Mouse (Mus musculus) lung, embryonic 14.5 days (tissue): Measurements from ENCODE around the gene Rtkn2. TPM values are rescaled to one million over a fixed set of nuclear protein-coding genes. Genes with fewer than 3 reads are reported as not detected.

Experiments
- ATAC-seq: fragments of 200-750 bp; cut with Nextera tagmentation; 2 replicates; pipeline ENCODE4 v1.8.0; 2017; ENCODE audit warnings: mild to moderate bottlenecking, moderate TSS enrichment, moderate library complexity; ENCODE audit not compliant: insufficient read depth
- DNase-seq: peaks from one replicate; pipeline ENCODE4 v3.0.0-alpha.2; 2015
- H3K27ac ChIP-seq: fragments of 300-500 bp; sonication (generic); 2 replicates; pipeline ENCODE4 v1.5.1; 2014; ENCODE audit warnings: low read depth, mild to moderate bottlenecking, moderate library complexity
- H3K27me3 ChIP-seq: fragments of 300-500 bp; sonication (generic); 2 replicates; pipeline ENCODE4 v1.6.1; 2014; ENCODE audit warnings: low read length, control low read depth; ENCODE audit not compliant: insufficient read depth
- H3K36me3 ChIP-seq: fragments of 300-500 bp; sonication (generic); 2 replicates; pipeline ENCODE4 v1.6.1; 2014; ENCODE audit warnings: control low read depth; ENCODE audit not compliant: insufficient read depth
- H3K4me1 ChIP-seq: fragments of 300-500 bp; sonication (generic); 2 replicates; pipeline ENCODE4 v1.6.1; 2014; ENCODE audit warnings: antibody characterized with exemption, control low read depth; ENCODE audit not compliant: insufficient read depth
- H3K4me2 ChIP-seq: fragments of 300-500 bp; sonication (generic); 2 replicates; pipeline ENCODE4 v1.6.1; 2014; ENCODE audit warnings: mild to moderate bottlenecking
- H3K4me3 ChIP-seq: fragments of 300-500 bp; sonication (generic); 2 replicates; pipeline ENCODE4 v1.5.1; 2014; ENCODE audit warnings: low read depth, low read length
- H3K9ac ChIP-seq: fragments of 300-500 bp; sonication (generic); 2 replicates; pipeline ENCODE4 v1.6.1; 2014
- H3K9me3 ChIP-seq: fragments of 300-500 bp; sonication (generic); 2 replicates; pipeline ENCODE4 v1.6.1; 2016; ENCODE audit warnings: low read depth, low read length, control low read depth
- CTCF ChIP-seq: IDR thresholded peaks from 2 replicates; pipeline ENCODE4 v1.5.1; 2016; ENCODE audit warnings: antibody characterized with exemption, low read depth
- WGBS: fragments of 180-500 bp; shearing (Covaris S2); extraction: QIAGEN DNeasy Blood & Tissue Kit; methylation state at CpG from one replicate; pipeline ENCODE4 v1.1.7; 2014; 5-methylcytosine and 5-hydroxymethylcytosine counted together
- polyA plus RNA-seq: library from polyadenylated mRNA; unstranded; fragments of >200 nt; fragmentation: Nextera tagmentation; extraction: Ambion mirVana; gene quantifications from 2 replicates; pipeline ENCODE4 v1.2.1, GENCODE M21; 2014

Gene Rtkn2
- polyA plus RNA-seq, 1 experiment from 2014 or later: 16.0 TPM

- H3K4me3 ChIP-seq: no peak overlapping the region
- WGBS: 42% methylated on average over 8 of the region's 8 CpGs
- no peaks in the 10 kb centered on the region for H3K9me3 ChIP-seq
- no peak for ATAC-seq
- TF ChIP-seq CTCF: no peak
- peak overlapping the region; percentile 43 for H3K4me2 ChIP-seq
- no peak overlapping the region for H3K9ac ChIP-seq
- no peaks in the 10 kb centered on the region for H3K36me3 ChIP-seq
- DNase-seq: peak; percentile 60
- H3K27ac ChIP-seq: peak overlapping the region; percentile 88
- H3K27me3 ChIP-seq: no peaks in the 10 kb centered on the region
- no peaks in the 10 kb centered on the region for H3K4me1 ChIP-seq
Observed at GRCm38 (mm10) chr10:68061249-68061615, 81.9 kb downstream of the Rtkn2 start.

DNA sequence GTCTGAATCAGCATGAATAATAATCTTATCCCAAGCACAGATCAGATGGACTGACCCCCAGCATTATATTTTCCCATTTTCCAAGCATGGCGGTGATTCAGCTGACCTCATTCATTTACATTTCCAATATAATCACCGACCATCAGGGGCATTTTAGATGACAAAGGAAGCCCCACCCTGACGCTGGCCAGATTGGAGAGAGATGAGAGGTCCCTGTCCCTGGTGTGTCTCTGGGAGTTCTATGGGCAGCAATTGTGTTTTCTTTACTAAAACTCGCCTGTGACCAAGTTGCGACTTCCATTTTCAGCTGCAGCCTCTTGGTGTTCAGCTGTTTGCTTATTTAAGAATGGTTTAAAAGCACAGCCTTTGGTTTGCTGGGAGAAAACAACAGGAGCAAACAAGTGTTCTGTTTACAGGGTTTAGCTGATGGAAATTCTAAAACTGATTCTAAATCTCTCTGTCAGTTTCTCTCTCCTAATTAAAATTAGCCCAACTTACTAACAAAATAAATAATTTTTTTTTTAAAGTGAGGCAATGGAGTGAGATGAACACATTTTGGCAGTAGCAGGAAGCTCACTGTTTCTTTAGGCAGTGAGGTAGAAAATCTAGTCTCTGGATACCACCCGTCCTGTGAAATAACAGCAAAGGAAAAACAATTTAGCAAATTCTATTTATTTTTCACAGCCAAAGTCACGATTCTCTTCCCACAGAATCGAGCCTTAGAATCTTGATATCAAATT, 84.6 kb downstream of the Rtkn2 start:
- Histone ChIP-seq H3K9me3 (no peaks in the 10 kb centered on the region), H3K4me1 (no peaks in the 10 kb centered on the region), H3K36me3 (no peaks in the 10 kb centered on the region), H3K27me3 (no peaks in the 10 kb centered on the region), H3K9ac (no peak overlapping the region), H3K4me3 (no peak overlapping the region), H3K27ac (no peak overlapping the region), H3K4me2 (no peak overlapping the region)
- ATAC-seq: no peak
- no peak for TF ChIP-seq CTCF
- peak; percentile 15 for DNase-seq
- 44% methylated on average over 8 of the region's 8 CpGs for WGBS

DNA sequence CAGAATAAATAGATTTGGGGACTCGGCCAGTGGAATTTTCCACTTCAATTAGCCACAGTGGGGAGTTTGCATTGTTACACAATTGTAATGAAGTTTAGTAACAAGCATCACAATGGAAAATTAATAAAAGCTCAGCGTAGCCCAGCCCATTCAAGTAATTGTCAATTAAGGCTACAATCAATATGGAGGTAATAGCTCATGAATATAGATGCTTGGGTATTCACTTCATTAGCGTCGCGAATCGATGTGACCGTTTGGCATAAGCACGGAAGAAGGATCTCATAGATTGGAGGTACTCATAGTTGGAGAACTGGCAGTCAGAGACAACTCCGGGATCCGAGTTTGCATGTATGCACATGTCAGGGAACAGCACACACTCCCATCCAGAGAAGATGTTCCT, 85.2 kb downstream of the Rtkn2 start:
- no peak overlapping the region for H3K9ac ChIP-seq
- H3K36me3 ChIP-seq: no peaks in the 10 kb centered on the region
- H3K4me2 ChIP-seq: no peak overlapping the region
- H3K4me1 ChIP-seq: no peaks in the 10 kb centered on the region
- H3K9me3 ChIP-seq: no peaks in the 10 kb centered on the region
- no peaks in the 10 kb centered on the region for H3K27me3 ChIP-seq
- no peak overlapping the region for H3K27ac ChIP-seq
- DNase-seq (no peak), ATAC-seq (no peak)
- no peak overlapping the region for H3K4me3 ChIP-seq
- TF ChIP-seq CTCF: no peak
- 92% methylated on average over 10 of the region's 10 CpGs for WGBS

GRCm38 (mm10) chr10:68066173-68066572, 86.8 kb downstream of the Rtkn2 start:
- WGBS: 83% methylated on average over 5 of the region's 5 CpGs
- ATAC-seq (no peak), DNase-seq (no peak)
- no peak overlapping the region for H3K27ac ChIP-seq
- TF ChIP-seq CTCF: no peak
- H3K27me3 ChIP-seq: no peaks in the 10 kb centered on the region
- H3K36me3 ChIP-seq: no peaks in the 10 kb centered on the region
- H3K4me1 ChIP-seq: no peaks in the 10 kb centered on the region
- H3K4me2 ChIP-seq: no peak overlapping the region
- no peaks in the 10 kb centered on the region for H3K9me3 ChIP-seq
- no peak overlapping the region for H3K4me3 ChIP-seq
- H3K9ac ChIP-seq: no peak overlapping the region

DNA sequence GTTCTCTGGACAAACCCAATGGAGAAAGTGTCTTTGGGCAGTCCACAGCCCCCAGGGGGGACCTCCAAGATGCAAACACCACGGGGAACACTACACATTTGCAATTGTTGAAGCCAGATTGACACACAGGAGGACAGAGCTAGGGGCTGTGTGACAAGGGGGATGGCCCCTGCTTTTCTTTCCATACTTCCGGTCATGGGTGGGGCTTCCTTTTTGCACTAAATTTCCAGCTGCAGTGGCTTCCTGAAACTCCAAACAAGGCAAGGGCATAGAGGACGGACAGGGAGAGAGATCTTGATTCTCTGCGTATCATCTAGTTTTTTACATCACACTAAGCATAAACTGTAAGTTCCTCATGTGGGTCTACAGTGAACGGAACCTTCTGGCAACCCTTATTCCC, 88.6 kb downstream of the Rtkn2 start:
- Histone ChIP-seq H3K4me3 (no peak overlapping the region), H3K27me3 (no peaks in the 10 kb centered on the region), H3K4me2 (no peak overlapping the region), H3K4me1 (no peaks in the 10 kb centered on the region), H3K9me3 (no peaks in the 10 kb centered on the region), H3K9ac (no peak overlapping the region), H3K27ac (no peak overlapping the region), H3K36me3 (no peaks in the 10 kb centered on the region)
- WGBS: 59% methylated on average over 5 of the region's 5 CpGs
- DNase-seq (no peak), ATAC-seq (no peak)
- no peak for TF ChIP-seq CTCF

- H3K36me3 ChIP-seq: no peaks in the 10 kb centered on the region
- ATAC-seq (no peak), DNase-seq (no peak)
- no peaks in the 10 kb centered on the region for H3K27me3 ChIP-seq
- H3K4me3 ChIP-seq: no peak overlapping the region
- no peaks in the 10 kb centered on the region for H3K4me1 ChIP-seq
- no peaks in the 10 kb centered on the region for H3K9me3 ChIP-seq
- 74% methylated on average over 8 of the region's 8 CpGs for WGBS
- no peak overlapping the region for H3K9ac ChIP-seq
- H3K4me2 ChIP-seq: no peak overlapping the region
- no peak for TF ChIP-seq CTCF
- H3K27ac ChIP-seq: no peak overlapping the region
Observed at GRCm38 (mm10) chr10:68068426-68068825, 89.1 kb downstream of the Rtkn2 start.

- DNase-seq (no peak), ATAC-seq (no peak)
- no peak overlapping the region for H3K4me3 ChIP-seq
- H3K27ac ChIP-seq: no peak overlapping the region
- H3K4me2 ChIP-seq: no peak overlapping the region
- TF ChIP-seq CTCF: no peak
- no peaks in the 10 kb centered on the region for H3K36me3 ChIP-seq
- H3K9ac ChIP-seq: no peak overlapping the region
- no peaks in the 10 kb centered on the region for H3K27me3 ChIP-seq
- no peaks in the 10 kb centered on the region for H3K9me3 ChIP-seq
- WGBS: 73% methylated on average over 7 of the region's 7 CpGs
- H3K4me1 ChIP-seq: no peaks in the 10 kb centered on the region
Observed at GRCm38 (mm10) chr10:68071041-68071440, 91.7 kb downstream of the Rtkn2 start.
